Mouse (Mus musculus): ENCODE data around the gene Ccdc124. TPM values are rescaled to one million over a fixed set of nuclear protein-coding genes. Genes with fewer than 3 reads are reported as not detected.
A peak's percentile ranks its signal among the peaks of the same experiment; 100 is the strongest.

Gene Ccdc124
- 20.0 and 26.8 TPM in 2 replicates for total RNA-seq (2017)

GRCm38 (mm10) chr8:70873364-70873985, at the start of gene Ccdc124:
Ccdc124 (minus strand) TSS chr8:70873935.
- peak; percentile 78 for ATAC-seq (ENCODE audit: extremely low read depth, insufficient number of reproducible peaks, low FRiP score, poor library complexity, severe bottlenecking)

DNA sequence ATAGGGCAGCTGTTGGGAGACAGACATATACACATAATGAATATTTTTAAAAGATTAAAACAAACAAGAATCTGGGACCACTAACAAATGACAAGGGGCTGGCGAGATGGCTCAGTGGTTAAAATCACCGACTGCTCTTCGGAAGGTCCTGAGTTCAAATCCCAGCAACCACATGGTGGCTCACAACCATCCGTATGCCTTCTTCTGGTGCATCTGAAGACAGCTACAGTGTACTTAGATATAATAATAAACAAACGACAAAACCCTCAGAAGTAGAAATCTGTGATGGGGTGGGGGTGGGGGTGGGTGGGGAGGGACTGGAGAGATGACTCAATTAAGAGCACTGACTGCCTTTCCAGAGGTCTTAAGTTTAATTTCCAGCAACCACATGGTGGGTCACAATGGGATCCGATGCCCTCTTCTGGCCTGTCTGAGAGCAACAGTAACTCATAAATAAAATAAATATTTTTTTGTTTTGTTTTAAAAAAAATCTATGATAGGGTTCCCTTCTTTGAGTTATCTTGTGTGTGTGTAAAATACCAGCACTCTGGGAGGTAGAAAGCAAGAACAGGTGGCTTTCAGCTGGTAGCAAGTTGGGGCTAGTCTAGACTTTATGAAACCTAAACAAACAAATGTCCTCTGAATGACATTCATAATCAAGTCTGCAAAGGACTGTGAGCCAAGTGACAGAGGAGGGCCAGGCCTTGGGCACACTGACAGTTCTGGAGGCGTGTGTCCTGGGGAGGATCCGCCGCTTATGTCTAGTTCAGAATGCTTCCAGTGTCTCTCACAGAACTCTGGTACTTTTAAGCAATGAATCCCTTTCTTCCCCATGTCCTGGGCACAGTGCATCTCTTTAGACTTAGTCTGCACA, 46.6 kb upstream of the Ccdc124 start:
- ATAC-seq (ENCODE audit: extremely low read depth, insufficient number of reproducible peaks, low FRiP score, poor library complexity, severe bottlenecking) = no peak

GRCm38 (mm10) chr8:70914704-70915103, 41.0 kb upstream of the Ccdc124 start:
- no peak for ATAC-seq (ENCODE audit: extremely low read depth, insufficient number of reproducible peaks, low FRiP score, poor library complexity, severe bottlenecking)

DNA sequence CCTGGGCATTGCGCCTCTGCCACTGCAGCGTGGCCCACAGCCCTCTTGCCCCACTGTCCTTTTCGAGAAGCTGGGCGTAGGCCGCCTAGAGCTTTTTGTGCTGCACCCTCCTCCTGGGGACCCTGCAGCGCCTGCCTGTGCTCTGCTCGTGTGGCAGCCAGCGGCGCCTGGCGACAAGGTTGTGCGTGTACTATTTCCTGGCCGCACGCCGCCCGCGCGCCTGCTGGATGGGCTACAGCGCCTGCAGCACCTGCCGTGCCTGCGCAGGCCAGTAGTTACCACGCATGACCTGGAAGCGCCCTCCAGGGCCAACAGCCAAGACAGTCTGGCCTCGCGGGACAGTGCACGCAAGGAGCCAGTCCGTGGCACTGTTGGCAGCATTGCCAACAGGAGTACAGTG, 39.8 kb upstream of the Ccdc124 start:
- ATAC-seq (ENCODE audit: extremely low read depth, insufficient number of reproducible peaks, low FRiP score, poor library complexity, severe bottlenecking) = no peak

DNA sequence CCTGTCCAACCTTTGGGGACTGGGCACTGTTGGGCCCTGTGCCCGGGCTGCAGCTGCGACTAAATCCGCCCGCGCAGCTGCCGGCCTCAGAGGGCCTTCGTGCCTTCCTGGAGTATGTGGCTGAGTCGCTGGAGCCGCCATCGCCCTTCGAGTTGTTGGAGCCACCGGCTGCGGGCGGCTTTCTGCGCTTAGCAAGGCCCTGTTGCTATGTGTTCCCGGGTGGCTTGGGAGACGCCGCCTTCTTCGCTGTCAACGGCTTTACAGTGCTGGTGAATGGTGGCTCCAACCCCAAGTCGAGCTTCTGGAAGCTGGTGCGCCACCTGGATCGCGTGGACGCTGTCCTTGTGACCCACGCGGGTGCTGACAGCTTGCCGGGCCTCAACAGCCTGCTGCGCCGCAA, 39.2 kb upstream of the Ccdc124 start:
- ATAC-seq (ENCODE audit: extremely low read depth, insufficient number of reproducible peaks, low FRiP score, poor library complexity, severe bottlenecking) = no peak

- ATAC-seq (ENCODE audit: extremely low read depth, insufficient number of reproducible peaks, low FRiP score, poor library complexity, severe bottlenecking) = no peak
Measured at GRCm38 (mm10) chr8:70911596-70911995, 37.9 kb upstream of the Ccdc124 start.

GRCm38 (mm10) chr8:70907518-70907917, 33.8 kb upstream of the Ccdc124 start:
- ATAC-seq (ENCODE audit: extremely low read depth, insufficient number of reproducible peaks, low FRiP score, poor library complexity, severe bottlenecking) = no peak

- ATAC-seq (ENCODE audit: extremely low read depth, insufficient number of reproducible peaks, low FRiP score, poor library complexity, severe bottlenecking) = peak; percentile 48
Measured at GRCm38 (mm10) chr8:70905831-70906736, 32.3 kb upstream of the Ccdc124 start, which contains the start of gene Map1s. Map1s (plus strand) TSS chr8:70905932.

- no peak for ATAC-seq (ENCODE audit: extremely low read depth, insufficient number of reproducible peaks, low FRiP score, poor library complexity, severe bottlenecking)
Measured at GRCm38 (mm10) chr8:70905463-70905830, 31.7 kb upstream of the Ccdc124 start.

DNA sequence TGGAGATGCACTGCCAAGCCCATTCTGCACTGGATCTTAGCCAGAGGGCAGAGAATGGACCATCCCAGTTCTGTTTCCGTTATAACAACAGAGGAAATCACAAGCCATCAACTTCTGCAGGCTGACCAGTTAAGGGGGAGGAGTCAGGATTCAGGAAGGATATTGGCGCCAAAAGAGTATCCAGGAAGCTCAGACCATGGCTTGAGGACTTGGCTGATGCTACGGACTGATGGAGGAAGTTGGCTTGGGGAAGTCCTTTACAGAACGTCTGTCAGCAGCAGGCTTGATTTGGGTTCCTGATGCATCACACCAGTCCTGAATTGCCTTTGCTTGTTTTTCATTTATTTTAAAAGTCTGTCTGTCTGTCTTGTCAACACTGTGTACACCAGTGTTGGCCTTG, 30.8 kb upstream of the Ccdc124 start:
- peak; percentile 20; the same call in 1 of the 2 replicates for ATAC-seq (ENCODE audit: extremely low read depth, insufficient number of reproducible peaks, low FRiP score, poor library complexity, severe bottlenecking)

DNA sequence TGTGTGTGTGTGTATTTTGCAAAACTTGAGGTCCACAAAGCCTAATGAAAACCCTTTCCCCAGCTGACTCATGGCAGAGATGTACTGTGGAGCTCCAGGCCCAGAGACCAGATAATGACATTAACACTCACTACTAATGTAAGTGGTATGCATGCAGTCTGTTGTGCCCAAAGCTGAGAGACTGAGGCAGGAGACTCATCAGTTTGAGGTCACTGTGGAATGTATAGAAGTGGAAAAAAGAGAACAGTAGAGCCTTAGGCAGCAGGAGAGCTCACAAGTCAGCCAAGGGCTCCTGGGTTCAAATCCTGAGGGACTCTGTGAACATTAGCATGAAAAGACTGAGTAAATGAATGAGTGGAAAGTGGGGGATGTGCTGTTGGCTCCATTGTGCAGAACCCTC, 29.8 kb upstream of the Ccdc124 start:
- ATAC-seq (ENCODE audit: extremely low read depth, insufficient number of reproducible peaks, low FRiP score, poor library complexity, severe bottlenecking) = no peak

- no peak for ATAC-seq (ENCODE audit: extremely low read depth, insufficient number of reproducible peaks, low FRiP score, poor library complexity, severe bottlenecking)
Measured at GRCm38 (mm10) chr8:70903112-70903511, 29.4 kb upstream of the Ccdc124 start.

DNA sequence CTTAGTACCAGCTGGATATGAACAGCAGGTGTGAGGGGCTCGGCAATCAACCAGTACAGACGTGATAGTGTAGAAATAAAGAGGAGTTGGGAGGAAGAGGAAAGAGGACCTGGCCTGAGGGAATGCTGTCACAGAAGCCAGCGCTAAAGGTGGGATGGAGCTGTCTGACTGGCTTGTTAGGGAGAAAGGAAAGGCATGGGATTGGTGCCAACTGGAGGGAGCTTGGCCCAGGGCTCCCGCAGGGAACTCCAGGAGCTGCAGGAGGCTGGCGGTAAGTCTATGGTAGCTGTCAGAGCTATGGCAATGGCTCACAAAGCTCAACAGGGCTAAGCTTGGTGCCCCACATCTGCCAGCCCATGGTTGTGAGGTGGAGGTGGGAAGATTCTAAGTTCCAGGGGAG, 28.5 kb upstream of the Ccdc124 start:
- no peak for ATAC-seq (ENCODE audit: extremely low read depth, insufficient number of reproducible peaks, low FRiP score, poor library complexity, severe bottlenecking)

DNA sequence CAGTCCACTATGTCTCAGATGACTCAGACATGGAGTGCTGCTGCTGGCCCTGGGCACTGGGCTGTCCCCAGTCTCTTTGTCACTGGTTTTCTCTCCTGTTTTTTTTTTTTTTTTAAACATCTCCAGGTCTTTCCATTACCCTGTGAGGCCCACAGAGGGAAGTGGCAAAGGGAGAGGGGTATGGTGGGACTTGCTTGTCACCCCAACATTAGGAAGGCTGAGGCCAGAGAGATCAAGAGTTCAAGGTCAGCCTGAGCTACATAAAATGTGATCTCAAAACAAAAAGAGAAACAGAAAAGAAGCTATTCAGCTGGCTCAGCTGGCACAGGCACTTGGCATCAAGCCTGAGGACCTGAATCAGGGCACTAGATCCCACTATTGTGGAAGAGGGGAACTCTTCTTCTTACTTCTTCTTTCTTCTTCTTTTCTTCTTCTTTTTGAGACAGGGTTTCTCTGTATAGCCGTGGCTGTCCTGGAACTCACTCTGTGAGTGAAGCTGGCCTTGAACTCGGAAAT, 27.2 kb upstream of the Ccdc124 start:
- ATAC-seq (ENCODE audit: extremely low read depth, insufficient number of reproducible peaks, low FRiP score, poor library complexity, severe bottlenecking) = no peak

DNA sequence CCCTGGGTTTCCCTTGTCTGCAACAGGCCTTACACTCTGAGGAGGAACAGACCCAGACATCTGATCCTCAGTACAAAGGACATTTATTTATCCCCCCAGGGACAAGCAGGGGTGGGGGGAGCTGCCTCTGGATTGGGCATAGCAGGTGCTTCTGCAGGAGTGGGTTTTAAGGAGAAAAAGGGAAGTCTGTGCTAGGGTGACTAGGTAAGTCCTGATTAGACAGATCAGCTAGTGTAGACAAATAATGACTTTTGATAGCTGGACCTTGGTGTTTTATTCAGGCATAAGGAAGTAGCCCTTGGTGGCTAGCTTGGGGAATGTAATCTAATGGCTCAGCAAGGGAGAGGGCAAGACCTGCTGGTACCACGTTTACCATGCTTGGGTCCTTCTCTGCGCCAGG, 25.5 kb upstream of the Ccdc124 start:
- ATAC-seq (ENCODE audit: extremely low read depth, insufficient number of reproducible peaks, low FRiP score, poor library complexity, severe bottlenecking) = no peak

- no peak for ATAC-seq (ENCODE audit: extremely low read depth, insufficient number of reproducible peaks, low FRiP score, poor library complexity, severe bottlenecking)
Measured at GRCm38 (mm10) chr8:70898661-70899198, 25.0 kb upstream of the Ccdc124 start.

- peak; percentile 47 for ATAC-seq (ENCODE audit: extremely low read depth, insufficient number of reproducible peaks, low FRiP score, poor library complexity, severe bottlenecking)
Measured at GRCm38 (mm10) chr8:70897681-70898413, 24.1 kb upstream of the Ccdc124 start.

DNA sequence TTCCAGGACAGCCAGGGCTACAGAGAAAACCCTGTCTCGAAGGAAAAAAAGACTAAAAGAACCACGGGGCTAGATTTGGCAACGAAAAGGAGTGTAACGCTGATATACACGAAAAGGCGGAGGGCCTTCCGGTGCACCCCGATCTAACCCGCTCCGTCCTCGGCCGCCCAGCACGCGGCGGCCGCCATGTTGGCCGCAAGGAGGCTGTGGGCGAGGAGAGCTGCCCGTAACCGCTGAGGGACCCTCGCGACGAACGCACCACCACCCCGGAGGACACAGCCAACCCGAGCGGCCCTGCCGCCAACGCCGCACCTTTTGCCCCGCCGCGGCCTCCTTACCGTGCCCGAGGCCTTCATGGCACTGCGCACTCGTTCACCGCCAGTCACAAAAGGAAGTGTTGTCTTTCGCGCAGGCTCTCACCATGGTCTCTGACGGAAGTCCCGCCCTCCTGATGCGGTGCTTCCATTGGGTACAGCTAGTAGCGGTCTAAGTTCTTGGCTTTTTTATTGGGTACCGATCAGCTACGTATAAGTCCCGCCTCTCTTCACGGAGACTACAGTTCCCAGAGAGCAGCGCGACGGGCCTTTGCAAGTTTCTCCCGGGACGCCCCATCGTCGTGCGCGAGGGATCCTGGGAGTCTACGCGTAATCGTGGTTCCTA, 23.4 kb upstream of the Ccdc124 start, which contains the start of gene Rpl18a:
Gene Rpl18a, minus strand, starts transcription at position 392 of the 660 bp plus-strand sequence.
- peak; percentile 91 for ATAC-seq (ENCODE audit: extremely low read depth, insufficient number of reproducible peaks, low FRiP score, poor library complexity, severe bottlenecking)

All from neutrophil, adult 5-6 weeks (primary cell).